Mouse (Mus musculus) hindbrain, embryonic 12.5 days (tissue): ENCODE data around the gene Arih1. TPM values are rescaled to one million over a fixed set of nuclear protein-coding genes. Genes with fewer than 3 reads are reported as not detected.

Experiments
- ATAC-seq: fragments of 200-750 bp; cut with Nextera tagmentation; 2 replicates; pipeline ENCODE4 v1.8.0; 2017; ENCODE audit warnings: moderate TSS enrichment; ENCODE audit not compliant: low FRiP score
- H3K27ac ChIP-seq: fragments of 300-500 bp; sonication (generic); 2 replicates; pipeline ENCODE4 v1.5.1; 2016; ENCODE audit warnings: mild to moderate bottlenecking
- H3K27me3 ChIP-seq: fragments of 300-500 bp; sonication (generic); 2 replicates; pipeline ENCODE4 v1.6.1; 2016; ENCODE audit warnings: mild to moderate bottlenecking
- H3K36me3 ChIP-seq: fragments of 300-500 bp; sonication (generic); 2 replicates; pipeline ENCODE4 v1.6.1; 2016; ENCODE audit warnings: mild to moderate bottlenecking
- H3K4me1 ChIP-seq: fragments of 300-500 bp; sonication (generic); 2 replicates; pipeline ENCODE4 v1.6.1; 2016
- H3K4me2 ChIP-seq: fragments of 300-500 bp; sonication (generic); replicated peaks from 2 replicates; pipeline ENCODE4 v1.6.1; 2016; ENCODE audit warnings: mild to moderate bottlenecking
- H3K4me3 ChIP-seq: fragments of 300-500 bp; sonication (generic); 2 replicates; pipeline ENCODE4 v1.5.1; 2016; ENCODE audit warnings: mild to moderate bottlenecking
- H3K9ac ChIP-seq: fragments of 300-500 bp; sonication (generic); 2 replicates; pipeline ENCODE4 v1.6.1; 2016; ENCODE audit warnings: mild to moderate bottlenecking, moderate library complexity
- H3K9me3 ChIP-seq: fragments of 300-500 bp; sonication (generic); replicated peaks from 2 replicates; pipeline ENCODE4 v1.6.1; 2016; ENCODE audit warnings: mild to moderate bottlenecking
- WGBS: fragments of 180-500 bp; shearing (Covaris S2); methylation state at CpG from one replicate; pipeline ENCODE4 v1.1.7; 2016; 5-methylcytosine and 5-hydroxymethylcytosine counted together
- polyA plus RNA-seq: library from polyadenylated mRNA; unstranded; fragments of >200 nt; fragmentation: Nextera tagmentation; extraction: Ambion mirVana; gene quantifications from 2 replicates; pipeline ENCODE4 v1.2.1, GENCODE M21; 2016

Gene Arih1
- polyA plus RNA-seq, 1 experiment from 2014 or later, result 24.1 TPM

DNA sequence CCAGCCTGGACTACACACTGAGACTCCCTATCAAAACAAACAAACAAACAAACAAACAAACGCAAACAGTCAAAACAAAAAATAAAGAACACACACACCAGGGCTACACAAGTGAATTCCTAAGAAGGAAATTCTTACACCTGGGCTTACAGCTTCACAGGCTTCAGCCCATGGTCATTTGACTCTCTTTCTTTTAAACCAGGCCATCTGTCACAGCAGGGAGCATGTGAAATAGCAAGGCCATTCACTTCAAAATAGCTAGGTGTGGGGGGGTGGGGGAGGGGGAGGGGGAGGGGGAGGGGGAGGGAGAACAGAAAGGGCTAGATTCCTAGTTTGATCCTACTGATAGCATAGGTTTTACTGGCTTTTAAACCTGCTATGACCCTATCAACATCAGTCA, 21.7 kb upstream of the Arih1 start:
- no peak for ATAC-seq
- no peak overlapping the region for H3K9ac ChIP-seq
- WGBS, result 46% methylated on average over 1 of the region's 1 CpGs

DNA sequence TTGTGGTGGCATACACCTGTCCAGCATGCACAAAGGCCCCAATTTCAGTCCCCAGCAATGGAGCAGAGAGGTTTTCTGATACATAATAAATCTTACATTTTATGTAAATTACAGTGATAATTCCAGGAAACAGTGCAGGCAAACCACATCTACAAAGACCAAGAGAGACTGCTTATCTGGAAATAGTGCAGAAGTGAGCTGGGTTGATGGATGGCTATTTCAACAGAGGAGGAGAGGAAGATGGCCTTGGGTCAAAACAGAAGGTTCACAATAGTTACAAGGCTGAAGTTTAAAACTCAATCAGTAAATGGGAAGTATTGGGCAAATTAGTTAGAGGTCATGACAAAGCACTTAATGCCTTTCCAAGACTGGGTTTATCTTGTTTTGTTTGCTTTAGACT, 913 bp upstream of the Arih1 start:
- Histone ChIP-seq H3K4me3 (peak overlapping the region; percentile 98), H3K4me2 (peak overlapping the region; percentile 94), H3K4me1 (peaks cover 13% of the 10 kb centered on the region), H3K27me3 (no peaks in the 10 kb centered on the region), H3K9ac (0 out of 2 replicates have a peak overlapping the region, but pooled peaks have one; percentile 100), H3K27ac (peak overlapping the region; percentile 100), H3K9me3 (no peaks in the 10 kb centered on the region), H3K36me3 (no peaks in the 10 kb centered on the region)
- ATAC-seq, result no peak

More for the DNA sequence above, 21.7 kb upstream of the Arih1 start:
- no peaks in the 10 kb centered on the region for H3K36me3 ChIP-seq
- H3K27ac ChIP-seq, result no peak overlapping the region
- no peaks in the 10 kb centered on the region for H3K27me3 ChIP-seq
- no peak overlapping the region for H3K4me3 ChIP-seq
- H3K4me2 ChIP-seq, result no peak overlapping the region
- H3K9me3 ChIP-seq, result no peaks in the 10 kb centered on the region
- no peaks in the 10 kb centered on the region for H3K4me1 ChIP-seq

DNA sequence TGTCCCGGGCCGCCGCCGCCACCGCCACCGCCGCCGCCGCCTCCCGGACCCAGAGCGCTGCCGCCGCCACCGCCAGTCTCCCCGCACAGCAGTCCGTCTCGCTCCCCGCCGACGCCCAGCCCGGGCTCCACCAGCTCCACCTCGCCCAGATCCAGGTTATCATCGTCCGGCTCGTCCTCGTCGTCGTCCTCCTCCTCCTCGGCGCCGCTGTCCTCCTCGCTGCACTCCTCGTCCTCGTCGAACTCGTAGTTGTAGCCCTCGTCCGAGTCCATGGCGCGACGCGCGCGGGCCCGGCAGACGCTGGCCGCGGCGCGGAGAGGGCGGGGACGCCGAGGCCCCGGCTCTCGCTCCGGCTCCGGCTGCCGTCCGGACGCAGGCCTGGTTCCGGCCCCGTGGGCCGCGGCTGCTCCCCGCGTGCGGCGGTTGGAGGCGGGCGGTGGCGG, 321 bp downstream of the Arih1 start:
- ATAC-seq, result peak; percentile 72
- no peaks in the 10 kb centered on the region for H3K27me3 ChIP-seq
- WGBS, result under 1% methylated on average over 66 of the region's 71 CpGs

DNA sequence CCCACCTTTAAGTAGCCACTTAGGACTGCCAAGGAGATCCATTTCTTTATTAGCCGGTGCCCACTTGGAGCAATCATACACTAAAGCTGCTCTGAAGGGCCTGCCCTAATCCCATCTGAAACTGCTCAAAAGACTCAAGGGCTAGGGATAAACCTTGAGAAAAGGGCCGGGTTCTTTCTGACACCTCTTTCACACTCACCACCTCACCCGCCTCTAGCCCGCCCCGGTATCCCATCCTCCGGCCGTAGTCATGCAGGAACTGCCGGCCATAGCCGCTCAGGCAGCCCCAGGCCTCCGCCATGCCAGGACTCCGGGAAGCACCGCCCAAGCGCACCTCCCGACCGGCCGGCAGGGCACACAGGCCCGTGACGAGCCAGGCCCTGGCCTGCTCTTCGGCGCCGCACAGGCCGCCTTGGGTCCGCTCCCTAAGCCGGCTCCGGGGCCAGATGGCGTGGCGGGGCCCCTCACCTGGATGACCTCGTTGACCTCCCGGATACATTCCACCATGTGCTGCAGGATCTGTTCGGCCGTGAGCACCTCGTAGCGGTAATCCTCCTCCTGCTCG, 825 bp downstream of the Arih1 start:
- H3K36me3 ChIP-seq, result no peaks in the 10 kb centered on the region
- peak overlapping the region; percentile 100 for H3K9ac ChIP-seq
- H3K27me3 ChIP-seq, result no peaks in the 10 kb centered on the region
- H3K4me3 ChIP-seq, result peak overlapping the region; percentile 98
- H3K4me2 ChIP-seq, result peak overlapping the region; percentile 94
- ATAC-seq, result peak; percentile 44
- H3K9me3 ChIP-seq, result no peaks in the 10 kb centered on the region
- WGBS, result under 1% methylated on average over 34 of the region's 34 CpGs
- H3K4me1 ChIP-seq, result peaks cover 13% of the 10 kb centered on the region
- peak overlapping the region; percentile 100 for H3K27ac ChIP-seq

More for the DNA sequence above, 321 bp downstream of the Arih1 start:
- H3K4me1 ChIP-seq, result peaks cover 13% of the 10 kb centered on the region
- H3K36me3 ChIP-seq, result no peaks in the 10 kb centered on the region
- no peaks in the 10 kb centered on the region for H3K9me3 ChIP-seq
- peak overlapping the region; percentile 100 for H3K27ac ChIP-seq
- peak overlapping the region; percentile 98 for H3K4me3 ChIP-seq
- H3K9ac ChIP-seq, result peak overlapping the region; percentile 100
- peak overlapping the region; percentile 94 for H3K4me2 ChIP-seq

DNA sequence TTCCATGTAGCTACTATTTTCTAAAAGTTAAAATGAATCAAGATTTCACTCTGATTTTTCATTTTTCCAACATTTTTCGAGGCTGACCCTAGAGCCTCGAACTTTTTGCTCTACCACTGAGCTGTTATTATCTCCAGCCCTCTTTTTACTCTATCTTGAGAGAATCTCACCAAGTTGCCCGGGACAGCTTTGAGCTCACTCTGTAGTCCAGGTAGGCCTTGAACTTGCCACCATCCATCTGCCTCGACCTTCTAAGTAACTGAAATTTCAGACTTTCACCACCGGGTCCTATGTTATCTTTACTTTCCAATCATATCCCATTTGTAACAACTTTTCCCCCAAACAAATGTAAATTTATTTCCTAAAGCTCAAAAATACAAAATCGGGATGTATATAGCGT, 1.7 kb downstream of the Arih1 start:
- Histone ChIP-seq H3K27ac (no peak overlapping the region), H3K4me1 (peaks cover 16% of the 10 kb centered on the region), H3K27me3 (no peaks in the 10 kb centered on the region), H3K4me2 (peak overlapping the region; percentile 94), H3K9ac (peak overlapping the region; percentile 100), H3K4me3 (peak overlapping the region; percentile 98), H3K9me3 (no peaks in the 10 kb centered on the region), H3K36me3 (no peaks in the 10 kb centered on the region)
- no peak for ATAC-seq
- 17% methylated on average over 7 of the region's 7 CpGs for WGBS

DNA sequence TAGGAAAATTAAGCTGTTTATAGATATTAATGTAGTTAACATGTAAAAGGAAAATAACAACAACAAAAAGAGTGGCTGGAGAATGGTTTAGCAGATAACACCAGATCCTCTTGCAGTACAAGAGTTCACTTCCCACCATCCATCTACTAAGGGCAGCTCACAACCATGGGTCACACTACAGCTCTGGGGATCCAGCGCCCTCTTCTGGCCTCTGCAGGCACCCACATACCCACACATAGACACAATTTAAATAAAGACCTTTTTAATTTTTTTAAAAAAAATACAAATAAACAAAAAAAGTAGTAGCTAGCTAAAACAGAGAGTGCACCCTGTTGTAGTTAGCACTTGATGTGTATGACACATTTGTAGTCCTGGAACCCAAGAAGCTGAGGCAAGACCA, 4.0 kb downstream of the Arih1 start:
- 24% methylated on average over 1 of the region's 1 CpGs for WGBS
- H3K9me3 ChIP-seq, result no peaks in the 10 kb centered on the region
- no peak overlapping the region for H3K4me3 ChIP-seq
- ATAC-seq, result no peak
- no peaks in the 10 kb centered on the region for H3K36me3 ChIP-seq
- H3K9ac ChIP-seq, result no peak overlapping the region
- H3K4me1 ChIP-seq, result peaks cover 20% of the 10 kb centered on the region
- no peak overlapping the region for H3K4me2 ChIP-seq
- H3K27me3 ChIP-seq, result no peaks in the 10 kb centered on the region
- H3K27ac ChIP-seq, result no peak overlapping the region

DNA sequence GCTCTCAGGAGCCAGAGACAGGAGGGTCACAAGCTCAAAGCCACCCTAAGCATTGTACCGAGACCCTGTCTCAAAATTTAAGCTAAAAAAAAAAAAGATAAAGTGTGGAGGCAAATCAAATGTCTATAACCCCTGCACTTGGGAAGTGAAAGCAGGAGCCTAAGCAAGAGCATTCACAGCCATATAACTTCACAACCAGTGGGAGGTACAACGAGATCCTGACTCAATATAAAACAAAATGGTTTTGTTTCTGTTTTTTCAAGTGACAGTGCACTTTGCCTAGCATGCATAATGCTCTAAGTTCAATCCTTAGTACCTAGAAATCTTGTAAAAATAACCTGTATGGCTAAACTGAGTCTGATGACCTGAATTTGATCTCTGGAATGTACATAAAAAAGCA, 9.8 kb downstream of the Arih1 start:
- Histone ChIP-seq H3K4me3 (no peak overlapping the region), H3K4me1 (peaks cover 9% of the 10 kb centered on the region; the same call in 1 of the 2 replicates), H3K9ac (no peak overlapping the region), H3K27me3 (no peaks in the 10 kb centered on the region), H3K36me3 (peaks cover 4% of the 10 kb centered on the region; the same call in 1 of the 2 replicates), H3K27ac (no peak overlapping the region), H3K4me2 (no peak overlapping the region), H3K9me3 (no peaks in the 10 kb centered on the region)
- 91% methylated on average over 2 of the region's 2 CpGs for WGBS
- no peak for ATAC-seq

DNA sequence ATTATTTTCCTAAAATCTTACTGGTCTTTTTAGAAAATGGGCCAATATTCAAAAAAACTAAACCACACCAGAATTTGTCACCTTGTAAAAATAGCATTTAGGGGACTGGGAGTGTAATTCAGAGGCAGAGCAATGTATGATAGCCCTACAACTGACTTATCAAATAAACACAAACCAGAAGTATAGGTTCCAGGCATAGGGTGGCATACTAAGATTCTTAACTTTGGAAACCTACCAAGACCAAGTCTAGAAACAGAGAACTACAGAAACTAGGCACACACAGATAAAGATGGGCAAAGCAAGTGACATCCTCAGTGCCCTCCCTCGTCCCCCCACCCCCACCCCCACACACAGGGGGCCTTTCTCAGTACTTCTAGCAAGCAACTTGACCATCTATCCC, 11.6 kb downstream of the Arih1 start:
- H3K4me1 ChIP-seq, result peaks cover 7% of the 10 kb centered on the region; the same call in 1 of the 2 replicates
- peaks cover 4% of the 10 kb centered on the region; the same call in 1 of the 2 replicates for H3K36me3 ChIP-seq
- no peak overlapping the region for H3K4me2 ChIP-seq
- H3K9ac ChIP-seq, result no peak overlapping the region
- ATAC-seq, result no peak
- H3K27ac ChIP-seq, result no peak overlapping the region
- H3K27me3 ChIP-seq, result no peaks in the 10 kb centered on the region
- no peaks in the 10 kb centered on the region for H3K9me3 ChIP-seq
- WGBS, result 95% methylated on average over 1 of the region's 1 CpGs
- H3K4me3 ChIP-seq, result no peak overlapping the region

DNA sequence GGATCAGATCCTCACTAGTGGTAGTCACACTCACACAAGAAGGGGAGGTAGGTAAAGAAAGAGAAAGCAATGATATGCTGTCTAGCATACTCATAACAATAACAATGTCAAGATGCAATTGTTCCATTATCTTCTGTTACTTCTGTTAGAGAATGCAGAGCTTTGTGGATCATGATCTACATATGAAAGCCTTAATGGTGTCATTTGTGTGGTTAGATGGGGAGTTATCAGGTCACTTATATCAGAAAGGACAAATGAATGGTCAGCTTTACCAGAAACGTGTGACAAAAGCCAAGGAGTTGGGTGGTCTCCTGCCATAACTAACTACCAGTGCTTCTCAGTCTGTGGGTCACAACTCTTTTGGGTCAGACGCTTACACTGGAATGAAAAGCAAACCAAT, 13.2 kb downstream of the Arih1 start:
- H3K4me1 ChIP-seq, result peaks cover 4% of the 10 kb centered on the region; the same call in 1 of the 2 replicates
- no peak overlapping the region for H3K27ac ChIP-seq
- no peaks in the 10 kb centered on the region for H3K27me3 ChIP-seq
- no peak overlapping the region for H3K9ac ChIP-seq
- 71% methylated on average over 2 of the region's 2 CpGs for WGBS
- no peak overlapping the region for H3K4me3 ChIP-seq
- no peaks in the 10 kb centered on the region for H3K9me3 ChIP-seq
- ATAC-seq, result no peak
- no peak overlapping the region for H3K4me2 ChIP-seq
- peaks cover 4% of the 10 kb centered on the region; the same call in 1 of the 2 replicates for H3K36me3 ChIP-seq

DNA sequence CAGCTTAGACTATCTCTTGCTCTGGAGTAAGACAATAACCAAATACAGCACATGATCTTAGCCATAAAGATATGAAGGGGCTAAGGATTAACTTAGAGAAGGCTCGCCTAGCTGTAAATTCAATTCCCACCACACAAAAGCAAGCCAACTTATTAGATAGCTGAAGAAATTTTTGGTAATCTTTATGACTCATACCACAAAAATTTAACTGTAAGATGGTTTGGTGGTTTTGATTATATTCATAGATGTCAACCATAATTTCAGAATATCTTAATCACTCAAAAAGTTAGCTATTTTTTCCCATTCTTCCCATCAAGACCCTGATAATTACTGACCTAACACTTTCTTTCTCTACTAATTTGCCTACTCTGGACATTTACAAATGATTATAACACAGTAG, 17.0 kb downstream of the Arih1 start:
- Histone ChIP-seq H3K4me3 (no peak overlapping the region), H3K36me3 (peaks cover 4% of the 10 kb centered on the region; the same call in 1 of the 2 replicates), H3K4me1 (no peaks in the 10 kb centered on the region), H3K27ac (no peak overlapping the region), H3K9ac (no peak overlapping the region), H3K9me3 (no peaks in the 10 kb centered on the region), H3K4me2 (no peak overlapping the region), H3K27me3 (no peaks in the 10 kb centered on the region)
- 90% methylated on average over 1 of the region's 1 CpGs for WGBS
- no peak for ATAC-seq

DNA sequence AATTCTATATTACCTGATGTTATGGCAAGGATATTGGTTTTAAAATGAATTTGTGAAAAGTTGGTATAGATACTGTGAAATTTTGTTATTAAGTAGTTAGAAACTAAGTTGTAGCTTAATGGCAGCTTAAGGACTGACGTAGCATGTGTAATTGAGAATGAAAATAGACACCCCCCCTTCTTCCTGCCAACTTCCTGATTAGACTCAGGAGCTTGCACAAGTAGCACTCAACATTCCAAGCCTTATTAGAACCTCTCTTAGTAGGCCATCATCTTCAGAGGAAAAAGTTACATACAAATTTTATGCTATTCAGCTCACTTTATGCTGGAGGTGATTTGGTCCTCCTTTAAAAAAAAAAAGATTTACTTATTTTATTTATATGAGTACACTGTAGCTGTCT, 22.1 kb downstream of the Arih1 start:
- Histone ChIP-seq H3K9ac (no peak overlapping the region), H3K36me3 (no peaks in the 10 kb centered on the region), H3K27ac (no peak overlapping the region), H3K4me3 (no peak overlapping the region), H3K9me3 (no peaks in the 10 kb centered on the region), H3K4me2 (no peak overlapping the region), H3K27me3 (no peaks in the 10 kb centered on the region), H3K4me1 (peaks cover 6% of the 10 kb centered on the region; the same call in 1 of the 2 replicates)
- no peak for ATAC-seq
- WGBS, result 97% methylated on average over 1 of the region's 1 CpGs

DNA sequence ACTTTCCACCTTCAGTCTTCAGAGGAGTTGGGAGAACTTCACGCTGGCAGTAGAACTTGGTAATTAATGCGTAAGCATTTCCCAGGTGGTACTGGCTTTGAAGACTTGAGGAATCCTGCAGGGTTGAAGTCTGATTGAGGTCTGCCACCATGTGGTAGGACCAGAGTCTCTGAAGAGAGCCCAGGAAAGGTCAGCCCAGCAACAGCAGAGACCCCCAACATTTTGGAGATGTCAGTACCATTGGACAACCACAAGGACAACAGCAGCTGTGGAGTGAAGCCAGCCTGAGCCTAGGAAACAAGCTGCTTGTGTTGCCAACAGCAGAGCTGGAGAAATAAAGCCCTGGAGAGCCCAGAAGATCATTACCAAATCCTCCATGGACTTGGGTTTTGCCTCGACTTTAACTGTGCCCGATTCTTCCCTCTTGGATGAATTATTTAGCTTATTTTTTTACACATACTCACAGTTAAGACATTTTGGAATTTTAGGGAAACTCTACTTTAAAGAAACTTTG, 27.4 kb downstream of the Arih1 start:
- WGBS, result 67% methylated on average over 4 of the region's 4 CpGs
- Histone ChIP-seq H3K9me3 (no peaks in the 10 kb centered on the region), H3K9ac (no peak overlapping the region), H3K27me3 (no peaks in the 10 kb centered on the region), H3K36me3 (no peaks in the 10 kb centered on the region), H3K27ac (no peak overlapping the region), H3K4me1 (peaks cover 10% of the 10 kb centered on the region; the same call in 1 of the 2 replicates), H3K4me3 (no peak overlapping the region), H3K4me2 (no peak overlapping the region)
- no peak for ATAC-seq

DNA sequence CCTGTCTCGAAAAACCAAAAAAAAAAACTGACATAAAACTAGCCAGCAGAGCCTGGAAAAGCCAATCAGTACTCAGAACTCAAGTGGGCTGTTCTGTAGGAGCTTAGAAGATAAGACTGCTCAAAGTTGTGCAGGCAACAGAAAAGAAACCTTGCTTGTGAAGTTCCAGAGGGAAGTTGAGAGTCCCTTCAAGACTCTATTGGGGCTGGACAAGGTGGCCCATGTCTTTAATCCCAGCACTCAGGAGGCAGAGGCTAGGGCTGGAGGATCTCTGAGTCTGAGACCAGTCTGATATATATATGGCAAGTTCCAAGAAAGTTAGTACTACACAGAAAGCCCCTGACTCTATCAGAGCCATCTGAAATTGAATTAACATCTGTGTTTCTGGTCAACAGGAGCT, 28.0 kb downstream of the Arih1 start:
- Histone ChIP-seq H3K9ac (no peak overlapping the region), H3K36me3 (no peaks in the 10 kb centered on the region), H3K4me1 (peaks cover 10% of the 10 kb centered on the region; the same call in 1 of the 2 replicates), H3K4me3 (no peak overlapping the region), H3K27ac (no peak overlapping the region), H3K4me2 (no peak overlapping the region), H3K27me3 (no peaks in the 10 kb centered on the region), H3K9me3 (no peaks in the 10 kb centered on the region)
- WGBS, result 100% methylated on average over 1 of the region's 1 CpGs
- no peak for ATAC-seq
